In the genomic region with DNA sequence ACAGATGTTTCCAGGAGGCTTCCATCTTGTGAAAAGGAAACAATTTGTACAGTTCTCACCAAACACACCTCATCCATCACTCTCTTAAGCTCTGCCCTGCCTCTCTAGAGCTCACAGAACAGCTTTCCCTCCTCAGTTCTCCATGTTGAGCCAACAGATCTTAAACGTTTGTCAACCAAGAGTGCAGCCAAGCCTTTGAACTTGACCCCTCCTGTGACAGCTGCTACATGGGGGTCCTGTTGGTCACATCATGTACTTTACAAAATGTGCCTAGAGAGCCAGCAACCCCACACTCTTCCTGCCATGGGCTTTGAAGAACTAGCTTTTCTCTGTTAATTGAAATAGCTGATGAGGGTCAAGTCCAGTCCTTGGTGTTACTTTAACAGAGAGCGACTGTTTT, we compare ENCODE assay signal across 14 mouse cellular contexts.
DNase-seq lines count a peak whose midpoint lies in the region; ATAC-seq and TF ChIP-seq lines count a peak whose summit lies in the region.
"Had no signal": no experiment of that assay in that cellular context is flagged by ENCODE, and none has a peak within 500 bp of the region (broad histone marks: within the 10 kb centered on the region; RNA-seq: fewer than 3 reads in every experiment).

No protein-coding gene starts in this region.

- H3K79me2 ChIP-seq in heart, adult 2 months (replicated peaks; ENCODE audit: control insufficient read depth, insufficient read depth, low read length), result no peaks in the 10 kb centered on the region

- no peak overlapping the region for H3K4me2 ChIP-seq in heart, embryonic 12.5 days
- H3K4me2 ChIP-seq: forebrain, embryonic 13.5 days; neural tube, embryonic 13.5 days had no signal

- H3K27me3 ChIP-seq in heart, embryonic 12.5 days (replicated peaks), result no peaks in the 10 kb centered on the region
- no peaks in the 10 kb centered on the region for H3K27me3 ChIP-seq in heart, adult 2 months (ENCODE audit: control insufficient read depth, insufficient read depth, low read length)
- H3K27me3 ChIP-seq: forebrain, embryonic 13.5 days; neural tube, embryonic 13.5 days had no signal

- 52% methylated on average over 2 of the region's 2 CpGs for WGBS in heart, embryonic 12.5 days
- WGBS in heart, adult 2 months, result 60% methylated on average over 2 of the region's 2 CpGs

- no peak for TF ChIP-seq CTCF in heart, adult 2 months (IDR thresholded peaks at IDR 0.05)

- H3K9ac ChIP-seq in heart, embryonic 12.5 days, result no peak overlapping the region
- no peak overlapping the region for H3K9ac ChIP-seq in heart, adult 2 months (ENCODE audit: low read depth, low read length)
- H3K9ac ChIP-seq: forebrain, embryonic 13.5 days; neural tube, embryonic 13.5 days had no signal

- TF ChIP-seq EP300 in heart, adult 2 months (IDR thresholded peaks at IDR 0.05; ENCODE audit: insufficient read depth, low read depth, low read length), result no peak

- H3K36me3 ChIP-seq in heart, embryonic 12.5 days, result no peaks in the 10 kb centered on the region
- no peaks in the 10 kb centered on the region for H3K36me3 ChIP-seq in heart, adult 2 months (ENCODE audit: control insufficient read depth, insufficient read depth, low read length)
- H3K36me3 ChIP-seq: G1E; neural tube, embryonic 13.5 days had no signal

- peak; percentile 89 for DNase-seq in heart, adult 11 months
- DNase-seq in forelimb bud, embryonic 11.5 days (ENCODE audit: low read depth, low spot score), result peak; percentile 66
- DNase-seq in kidney, postnatal 36 days, result peak; percentile 45 to 69
- DNase-seq in lung, postnatal 36 days, result peak; percentile 83
- no peak for DNase-seq in thymus, postnatal 0 days (ENCODE audit: low spot score)
- no peak for DNase-seq in left cerebral cortex, adult 11 months (ENCODE audit: low spot score)
- no peak for DNase-seq in heart, adult 2 months
- DNase-seq: right cerebral cortex, postnatal 4 days had no signal

- ATAC-seq in heart, embryonic 12.5 days (ENCODE audit: insufficient number of reproducible peaks, low FRiP score), result no peak
- ATAC-seq: activated CD4-positive, CD25-positive, alpha-beta regulatory T cell, adult 4 months; forebrain, embryonic 13.5 days had no signal

- no peak overlapping the region for H3K27ac ChIP-seq in heart, embryonic 12.5 days (ENCODE audit: poor library complexity, severe bottlenecking)
- no peak overlapping the region for H3K27ac ChIP-seq in heart, adult 2 months
- H3K27ac ChIP-seq: forebrain, embryonic 13.5 days; macrophage; neural tube, embryonic 13.5 days had no signal

- H3K4me1 ChIP-seq in heart, embryonic 12.5 days (replicated peaks), result no peaks in the 10 kb centered on the region
- no peaks in the 10 kb centered on the region for H3K4me1 ChIP-seq in heart, adult 2 months (ENCODE audit: control insufficient read depth, insufficient read depth, low read length)
- H3K4me1 ChIP-seq: forebrain, embryonic 13.5 days; neural tube, embryonic 13.5 days had no signal

- H3K4me3 ChIP-seq in heart, embryonic 12.5 days, result no peak overlapping the region
- H3K4me3 ChIP-seq in heart, adult 2 months, result no peak overlapping the region
- H3K4me3 ChIP-seq: forebrain, embryonic 13.5 days; neural tube, embryonic 13.5 days had no signal

- intact Hi-C loops in heart, adult 2 months (cut with DNase I), result no loop called here

- no peak for TF ChIP-seq POLR2A in heart, adult 2 months (IDR thresholded peaks at IDR 0.05; ENCODE audit: insufficient read depth, low read depth, low read length)

- H3K9me3 ChIP-seq in heart, embryonic 12.5 days (replicated peaks), result no peaks in the 10 kb centered on the region
- H3K9me3 ChIP-seq: forebrain, embryonic 13.5 days; G1E; neural tube, embryonic 13.5 days had no signal

Comparison
In these comparisons a context has a peak if more than half of its experiments do, and no peak if none do; other contexts are left out.
1. DNase-seq: peak in heart, adult 11 months (single experiment), forelimb bud, embryonic 11.5 days (single experiment), kidney, postnatal 36 days (2 of 2) and lung, postnatal 36 days (single experiment); none in thymus, postnatal 0 days (single experiment), left cerebral cortex, adult 11 months (single experiment) and heart, adult 2 months (0 of 2).